Mouse (Mus musculus): ENCODE data around the gene Hoxc10. TPM values are rescaled to one million over a fixed set of nuclear protein-coding genes. Genes with fewer than 3 reads are reported as not detected.

Gene Hoxc10
- total RNA-seq, 2 experiments from 2014 or later = not detected

GRCm38 (mm10) chr15:102945185-102946077 is 21.2 kb upstream of the Hoxc10 start:
- DNase-seq = no peak

- DNase-seq = no peak
These were observed 19.3 kb upstream of the Hoxc10 start for GRCm38 (mm10) chr15:102947276-102947675.

- no peak for DNase-seq
These were observed 17.8 kb upstream of the Hoxc10 start for GRCm38 (mm10) chr15:102948842-102949241.

GRCm38 (mm10) chr15:102949696-102950095 is 16.9 kb upstream of the Hoxc10 start:
- DNase-seq = no peak

DNA sequence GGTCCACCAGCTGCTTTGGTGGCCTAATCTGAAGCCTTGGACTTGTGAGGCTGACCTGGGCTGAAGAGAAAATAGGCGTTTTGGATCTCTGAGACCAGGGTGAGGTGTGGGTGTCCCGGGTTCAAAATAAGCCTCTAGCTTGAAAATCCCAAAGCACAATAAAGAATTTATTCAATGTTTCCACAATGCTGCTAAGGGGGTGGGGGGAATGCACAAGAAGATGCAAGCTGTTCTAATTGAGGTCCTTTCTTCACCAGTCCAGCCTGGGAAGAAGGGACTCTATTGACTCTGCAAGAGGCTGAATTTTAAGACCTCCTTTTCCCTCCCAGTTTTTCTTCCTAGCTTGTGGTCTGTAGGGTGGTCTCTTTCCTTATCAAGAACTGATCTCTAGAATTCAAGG is 15.7 kb upstream of the Hoxc10 start:
- DNase-seq = no peak

DNA sequence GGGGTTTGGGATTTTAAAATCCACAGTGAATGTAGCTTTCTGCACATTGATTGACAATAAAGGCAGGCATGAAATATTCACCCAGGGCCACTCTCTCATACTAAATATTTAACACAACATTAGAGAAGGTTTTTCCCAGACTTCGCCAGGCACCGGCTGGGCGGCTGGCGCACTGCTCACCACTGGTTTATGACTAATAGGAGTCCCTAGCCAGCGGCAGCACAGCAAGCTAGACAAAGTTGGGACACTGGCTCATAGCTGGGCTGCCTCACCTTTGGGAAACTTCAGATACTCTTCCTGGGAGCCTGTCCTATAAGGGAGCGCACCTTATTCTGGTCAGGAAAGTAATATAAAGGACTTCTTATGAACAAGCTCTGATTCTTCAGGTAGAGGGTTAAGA is 13.0 kb upstream of the Hoxc10 start:
- DNase-seq = no peak

DNA sequence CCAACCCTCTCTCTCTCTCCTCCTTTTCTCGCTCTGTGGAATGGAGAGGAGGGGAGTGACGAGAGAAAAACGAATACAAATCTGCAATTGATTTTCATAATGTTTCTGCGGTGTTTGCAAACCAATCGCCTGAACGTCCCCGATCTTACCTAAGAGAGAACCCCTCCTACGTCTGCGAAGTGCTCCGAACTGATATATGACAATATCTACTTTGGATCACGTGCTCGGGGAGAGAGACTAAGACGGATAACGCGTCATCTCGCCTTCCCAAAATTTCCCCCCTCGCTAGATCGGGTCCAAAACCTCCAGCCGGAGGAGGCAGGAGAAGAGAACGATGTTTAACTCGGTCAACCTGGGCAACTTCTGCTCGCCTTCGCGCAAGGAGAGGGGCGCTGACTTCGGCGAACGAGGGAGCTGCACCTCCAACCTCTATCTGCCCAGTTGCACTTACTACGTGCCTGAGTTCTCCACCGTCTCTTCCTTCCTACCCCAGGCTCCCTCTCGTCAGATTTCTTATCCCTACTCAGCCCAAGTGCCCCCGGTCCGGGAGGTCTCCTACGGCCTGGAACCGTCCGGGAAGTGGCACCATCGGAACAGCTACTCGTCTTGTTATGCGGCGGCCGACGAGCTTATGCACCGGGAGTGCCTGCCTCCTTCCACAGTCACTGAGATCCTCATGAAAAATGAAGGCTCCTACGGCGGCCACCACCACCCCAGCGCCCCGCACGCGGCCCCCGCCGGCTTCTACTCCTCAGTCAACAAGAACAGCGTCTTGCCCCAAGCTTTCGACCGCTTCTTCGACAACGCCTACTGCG is 12.2 kb upstream of the Hoxc10 start, which contains the start of gene Hoxc11:
TSS of gene Hoxc11 (plus strand) at position 236 of the 815 bp plus-strand sequence.
- DNase-seq = no peak

GRCm38 (mm10) chr15:102955007-102955382 is 11.6 kb upstream of the Hoxc10 start:
- no peak for DNase-seq

DNA sequence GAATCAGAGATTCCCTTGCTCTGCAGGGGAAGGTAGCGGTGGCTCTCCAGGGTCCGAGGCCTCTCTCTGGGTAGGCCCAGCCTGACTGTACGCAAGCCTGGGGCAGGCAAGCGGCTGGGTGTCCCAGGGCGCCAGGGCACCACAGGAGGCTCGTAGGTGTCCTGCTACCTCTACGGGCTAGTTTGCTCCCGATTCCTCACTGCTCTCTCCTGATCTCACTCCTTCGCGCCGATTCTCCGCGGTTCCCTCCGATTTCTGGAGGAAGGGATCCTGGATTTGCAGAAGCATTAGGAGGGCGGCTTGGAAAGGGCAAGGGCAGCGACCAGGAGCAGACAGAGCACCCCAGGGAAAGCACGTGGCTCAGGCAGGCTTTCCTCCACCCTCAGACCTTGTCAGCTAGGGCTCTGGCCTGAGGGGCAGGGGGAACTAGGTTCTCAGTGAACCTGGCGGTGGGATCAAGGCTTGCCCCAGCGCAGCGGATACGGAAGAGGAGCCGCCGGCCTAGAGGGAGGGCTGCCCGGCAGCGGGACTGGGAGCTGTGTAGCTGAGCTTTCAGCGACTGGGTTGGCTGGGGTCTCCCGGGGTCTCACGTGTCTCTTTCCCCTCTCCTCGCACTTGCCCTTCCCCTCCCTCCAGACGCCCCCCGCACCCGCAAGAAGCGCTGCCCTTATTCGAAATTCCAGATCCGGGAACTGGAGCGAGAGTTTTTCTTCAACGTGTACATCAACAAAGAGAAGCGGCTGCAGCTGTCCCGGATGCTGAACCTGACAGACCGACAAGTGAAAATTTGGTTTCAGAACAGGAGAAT is 10.6 kb upstream of the Hoxc10 start:
- no peak for DNase-seq

DNA sequence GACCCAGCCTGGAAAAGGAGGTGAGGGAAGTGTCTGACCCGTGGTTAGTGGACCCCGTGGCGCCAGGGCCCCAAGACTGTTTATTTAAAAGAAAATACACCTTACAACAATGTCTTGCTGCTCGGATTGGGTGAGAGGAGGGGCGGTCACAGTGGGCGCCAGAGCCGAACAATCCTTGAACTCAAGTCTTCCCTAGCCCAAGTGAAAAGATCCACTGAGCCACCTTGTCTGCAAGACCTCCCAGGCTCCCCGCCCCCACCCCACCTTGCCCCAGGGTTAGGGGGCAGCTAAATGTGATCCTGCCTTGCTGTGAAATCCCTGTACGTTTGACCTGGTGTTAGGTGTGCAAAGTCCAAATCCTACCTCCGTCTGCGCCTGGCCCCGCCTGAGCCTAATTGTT is 9.7 kb upstream of the Hoxc10 start:
- DNase-seq = no peak

DNA sequence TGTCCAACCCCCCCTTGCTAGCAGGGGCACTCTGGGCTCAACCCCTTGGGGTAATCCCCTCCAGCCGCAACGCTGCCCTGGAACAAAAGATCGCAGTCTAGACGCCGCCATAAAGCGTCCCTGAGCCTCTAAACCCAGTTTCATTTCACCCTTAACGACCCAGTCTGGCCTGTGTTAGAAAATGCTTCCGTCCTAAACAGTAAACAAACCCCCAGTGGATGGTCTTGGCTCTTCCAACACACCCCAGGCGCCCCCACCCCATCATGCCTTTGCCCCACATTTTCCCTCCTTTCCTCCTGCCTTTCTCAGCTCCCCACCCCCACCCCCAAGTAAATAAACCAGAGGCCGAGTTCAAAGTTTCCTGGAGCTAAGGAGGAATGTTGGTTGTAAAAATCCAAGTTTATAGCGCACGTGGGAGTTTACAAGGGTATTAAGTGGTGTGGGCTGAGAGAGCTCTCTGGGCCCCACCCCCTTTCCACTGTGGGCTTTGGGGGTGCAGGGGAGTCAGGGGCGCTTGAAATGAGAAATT is 6.9 kb upstream of the Hoxc10 start:
- DNase-seq = no peak

GRCm38 (mm10) chr15:102961728-102962127 is 4.9 kb upstream of the Hoxc10 start:
- no peak for DNase-seq

- DNase-seq = no peak
These were observed 4.1 kb upstream of the Hoxc10 start for GRCm38 (mm10) chr15:102962492-102962891.

DNA sequence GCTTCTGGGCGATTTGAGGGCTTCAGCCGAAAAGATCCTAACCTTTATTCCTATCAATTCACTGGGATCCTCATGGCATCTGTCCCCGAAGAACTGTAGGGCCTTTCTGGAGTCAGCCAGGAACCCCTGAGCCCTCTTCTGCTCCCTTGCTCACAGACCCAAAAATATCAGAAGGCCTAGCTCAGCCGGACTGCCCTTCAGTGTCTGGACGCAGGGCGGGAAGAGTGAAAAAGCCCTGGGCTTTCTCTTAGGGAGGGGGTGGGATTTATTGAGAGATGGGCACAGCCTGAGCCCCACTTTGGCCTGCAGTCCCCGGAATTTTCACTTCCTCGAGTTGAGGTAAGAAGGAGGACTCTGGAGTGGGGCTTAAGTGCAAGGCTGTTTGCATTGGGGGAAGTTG is 3.3 kb upstream of the Hoxc10 start:
- no peak for DNase-seq

DNA sequence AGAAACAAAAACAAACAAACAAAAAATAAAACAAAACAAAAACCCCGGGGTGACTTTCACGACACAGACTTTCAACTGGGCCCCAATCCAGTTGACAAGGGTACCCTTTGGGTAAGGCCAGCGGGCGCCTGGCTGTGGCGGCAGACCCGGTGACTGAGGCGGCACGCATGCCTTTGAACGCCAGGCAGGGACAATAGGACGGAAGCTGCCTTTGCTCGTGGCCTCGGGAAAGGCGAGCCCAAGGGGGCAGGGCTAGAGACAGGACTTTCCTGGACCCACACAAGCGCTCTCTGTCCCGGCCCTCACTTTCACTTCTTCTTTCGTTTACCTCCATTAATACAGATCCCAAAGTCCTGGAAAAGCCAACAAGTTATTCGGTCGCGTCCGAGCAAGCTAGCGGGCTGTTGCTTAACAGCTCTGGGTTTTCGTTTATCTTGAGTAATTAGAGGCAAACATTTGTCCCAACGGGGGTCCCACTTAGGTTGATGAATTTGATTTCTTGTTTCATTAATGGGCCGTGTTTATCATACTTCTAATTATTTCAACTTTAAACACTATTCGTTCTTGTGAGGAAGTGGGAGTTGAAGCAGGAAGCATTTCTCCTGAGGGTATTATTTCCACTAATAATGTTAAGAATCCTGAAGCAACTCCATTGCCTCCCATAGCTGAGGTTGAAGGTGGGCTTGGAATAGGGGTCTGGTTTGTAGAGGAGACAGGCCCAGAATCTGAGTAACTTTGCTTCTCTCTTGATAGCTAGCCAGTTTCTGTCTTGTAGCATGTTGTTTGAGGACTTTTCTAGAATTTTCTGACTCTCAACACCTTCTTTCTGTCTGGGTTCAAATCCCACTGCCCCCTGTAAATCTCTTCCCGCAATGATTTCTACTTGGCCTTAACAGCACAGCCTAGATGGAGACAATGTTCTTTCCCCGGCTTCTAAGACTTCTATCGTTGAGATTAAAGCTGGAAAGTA is 2.6 kb upstream of the Hoxc10 start:
- DNase-seq = no peak

DNA sequence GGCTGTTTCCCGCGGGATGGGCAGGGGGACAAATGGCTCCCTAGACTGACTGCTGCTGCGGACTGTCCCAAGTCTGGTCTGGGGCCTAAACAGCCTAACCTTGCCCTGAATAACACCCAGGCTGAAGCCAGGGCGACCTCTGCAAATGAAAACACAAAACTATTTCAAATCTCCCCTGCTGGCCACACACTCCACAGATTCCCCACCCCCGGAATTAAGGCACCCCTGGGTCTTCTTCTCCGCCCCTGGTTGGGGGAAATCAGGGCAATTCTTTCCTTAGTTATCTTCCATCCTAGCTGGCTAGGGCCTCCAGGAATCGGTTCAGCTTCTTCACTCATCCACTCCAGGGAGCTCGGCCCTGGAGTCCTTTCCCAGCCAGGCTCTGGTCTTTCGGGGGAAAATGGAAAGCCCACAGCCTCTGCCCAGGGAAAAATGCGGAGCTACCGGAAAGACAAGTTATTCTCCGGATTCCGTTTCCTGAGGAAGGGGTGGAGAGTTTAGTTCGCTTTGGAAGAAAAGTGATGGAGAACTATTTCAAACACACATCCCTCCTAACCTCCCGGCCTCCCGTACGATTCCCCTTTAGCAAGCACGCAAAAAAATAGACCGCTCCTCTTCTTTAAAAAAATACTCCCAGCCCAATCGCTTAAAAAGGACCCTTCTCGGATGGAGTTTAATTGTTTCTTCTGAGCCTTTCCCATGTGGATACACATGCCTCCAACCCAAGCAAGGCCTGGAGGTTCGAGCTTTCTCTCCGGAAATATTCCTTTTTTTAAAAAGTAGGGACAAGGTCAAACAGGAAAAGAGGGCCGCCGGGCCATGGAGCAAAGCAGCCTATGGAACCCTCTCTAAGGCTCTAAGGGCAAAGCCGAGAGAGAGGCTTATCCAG is 1.3 kb upstream of the Hoxc10 start:
- no peak for DNase-seq

GRCm38 (mm10) chr15:102965892-102966775 is 462 bp upstream of the Hoxc10 start:
- peak; percentile 53 to 55 for DNase-seq

DNA sequence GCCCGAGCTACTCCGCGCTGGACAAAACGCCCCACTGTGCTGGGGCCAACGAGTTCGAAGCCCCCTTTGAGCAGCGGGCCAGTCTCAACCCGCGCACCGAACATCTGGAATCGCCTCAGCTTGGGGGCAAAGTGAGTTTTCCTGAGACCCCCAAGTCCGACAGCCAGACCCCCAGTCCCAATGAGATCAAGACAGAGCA is 615 bp downstream of the Hoxc10 start, which contains the start of gene Hoxc5:
TSS of gene Hoxc5 (plus strand) at position 132 of the 199 bp plus-strand sequence.
- no peak for DNase-seq
